ENCODE assay signal across 10 mouse cellular contexts in genomic region chr8:17700362-17700761, GRCm38 (mm10).
A peak's percentile ranks its signal among the peaks of the same experiment; 100 is the strongest.
DNase-seq lines count a peak whose midpoint lies in the region.
"Had no signal": no experiment of that assay in that cellular context is flagged by ENCODE, and none has a peak within 500 bp of the region (broad histone marks: within the 10 kb centered on the region; RNA-seq: fewer than 3 reads in every experiment).

No protein-coding gene starts in this region.

- DNase-seq in cerebellum, postnatal 10 days = peak; percentile 12 to 18
- no peak for DNase-seq in cerebellum, postnatal 25 days
- peak; percentile 2 for DNase-seq in ovary, postnatal 14 days (ENCODE audit: low spot score)
- no peak for DNase-seq in ovary, postnatal 36 days (ENCODE audit: low spot score)
- peak; percentile 66 for DNase-seq in left cerebral cortex, adult 11 months (ENCODE audit: low spot score)
- peak; percentile 19 for DNase-seq in right cerebral cortex, postnatal 4 days
- no peak for DNase-seq in embryo, embryonic 10 days (ENCODE audit: low spot score)
- no peak for DNase-seq in gastrocnemius, postnatal 10 days
- DNase-seq: cerebellum, adult 11-12 months; spleen, adult 18-20 months had no signal

Comparison
In these comparisons a context has a peak if more than half of its experiments do, and no peak if none do; other contexts are left out.
1. DNase-seq: peak in cerebellum, postnatal 10 days (2 of 2), ovary, postnatal 14 days (single experiment), left cerebral cortex, adult 11 months (single experiment) and right cerebral cortex, postnatal 4 days (single experiment); none in cerebellum, postnatal 25 days (0 of 2), ovary, postnatal 36 days (single experiment), embryo, embryonic 10 days (single experiment) and gastrocnemius, postnatal 10 days (single experiment).